Mouse (Mus musculus) midbrain, embryonic 10.5 days (tissue): ENCODE data around the gene Rhobtb1. TPM values are rescaled to one million over a fixed set of nuclear protein-coding genes. Genes with fewer than 3 reads are reported as not detected.

Source experiments
- DNase-seq: peaks from one replicate; pipeline ENCODE4 v3.0.0-alpha.2; 2017; ENCODE audit warnings: low spot score
- H3K27ac ChIP-seq: fragments of 300-500 bp; sonication (generic); replicated peaks from 2 replicates; pipeline ENCODE4 v1.5.1; 2016; ENCODE audit warnings: mild to moderate bottlenecking
- H3K27me3 ChIP-seq: fragments of 300-500 bp; sonication (generic); 2 replicates; pipeline ENCODE4 v1.6.1; 2016; ENCODE audit warnings: low read depth, mild to moderate bottlenecking; ENCODE audit not compliant: poor library complexity, severe bottlenecking
- H3K36me3 ChIP-seq: fragments of 300-500 bp; sonication (generic); 2 replicates; pipeline ENCODE4 v1.6.1; 2016; ENCODE audit warnings: mild to moderate bottlenecking, moderate library complexity
- H3K4me1 ChIP-seq: fragments of 300-500 bp; sonication (generic); 2 replicates; pipeline ENCODE4 v1.6.1; 2016
- H3K4me3 ChIP-seq: fragments of 300-500 bp; sonication (generic); 2 replicates; pipeline ENCODE4 v1.5.1; 2016; ENCODE audit warnings: mild to moderate bottlenecking, moderate library complexity
- H3K9me3 ChIP-seq: fragments of 300-500 bp; sonication (generic); replicated peaks from 2 replicates; pipeline ENCODE4 v1.6.1; 2016; ENCODE audit warnings: mild to moderate bottlenecking
- WGBS: fragments of 180-500 bp; shearing (Covaris S2); methylation state at CpG from one replicate; pipeline ENCODE4 v1.1.7; 2016; 5-methylcytosine and 5-hydroxymethylcytosine counted together
- polyA plus RNA-seq: library from polyadenylated mRNA; unstranded; fragments of >200 nt; fragmentation: Nextera tagmentation; extraction: Ambion mirVana; gene quantifications from 2 replicates; pipeline ENCODE4 v1.2.1, GENCODE M21; 2016

Rhobtb1 gene
- polyA plus RNA-seq, 1 experiment from 2014 or later = 12.6 TPM

- DNase-seq = no peak
- no peaks in the 10 kb centered on the region for H3K27me3 ChIP-seq
- peaks cover 3% of the 10 kb centered on the region; the same call in 1 of the 2 replicates for H3K36me3 ChIP-seq
- H3K27ac ChIP-seq = no peak overlapping the region
- 94% methylated on average over 12 of the region's 12 CpGs for WGBS
- no peaks in the 10 kb centered on the region for H3K9me3 ChIP-seq
- H3K4me3 ChIP-seq = no peak overlapping the region
- H3K4me1 ChIP-seq = no peaks in the 10 kb centered on the region; the same call in 1 of the 2 replicates
Observed at GRCm38 (mm10) chr10:69328029-69328655, 176.9 kb downstream of the Rhobtb1 start.

- 85% methylated on average over 4 of the region's 4 CpGs for WGBS
- DNase-seq = no peak
- Histone ChIP-seq H3K27ac (no peak overlapping the region), H3K9me3 (no peaks in the 10 kb centered on the region), H3K4me3 (no peak overlapping the region), H3K27me3 (no peaks in the 10 kb centered on the region), H3K4me1 (no peaks in the 10 kb centered on the region; the same call in 1 of the 2 replicates), H3K36me3 (peaks cover 8% of the 10 kb centered on the region; the same call in 1 of the 2 replicates)
Observed at GRCm38 (mm10) chr10:69328656-69329046, 177.4 kb downstream of the Rhobtb1 start.

- Histone ChIP-seq H3K9me3 (no peaks in the 10 kb centered on the region), H3K4me3 (no peak overlapping the region), H3K4me1 (no peaks in the 10 kb centered on the region; the same call in 1 of the 2 replicates), H3K36me3 (peaks cover 34% of the 10 kb centered on the region), H3K27ac (no peak overlapping the region), H3K27me3 (no peaks in the 10 kb centered on the region)
- 89% methylated on average over 6 of the region's 6 CpGs for WGBS
- no peak for DNase-seq
Observed at GRCm38 (mm10) chr10:69331231-69331630, 180.0 kb downstream of the Rhobtb1 start.

- peaks cover 54% of the 10 kb centered on the region for H3K36me3 ChIP-seq
- no peaks in the 10 kb centered on the region; the same call in 1 of the 2 replicates for H3K4me1 ChIP-seq
- H3K4me3 ChIP-seq = no peak overlapping the region
- no peak overlapping the region for H3K27ac ChIP-seq
- WGBS = 91% methylated on average over 11 of the region's 11 CpGs
- no peaks in the 10 kb centered on the region for H3K27me3 ChIP-seq
- no peaks in the 10 kb centered on the region for H3K9me3 ChIP-seq
- DNase-seq = no peak
Observed at GRCm38 (mm10) chr10:69333212-69333611, 182.0 kb downstream of the Rhobtb1 start.

GRCm38 (mm10) chr10:69334271-69335194 is 183.3 kb downstream of the Rhobtb1 start:
- Histone ChIP-seq H3K9me3 (no peaks in the 10 kb centered on the region), H3K27ac (no peak overlapping the region), H3K4me3 (no peak overlapping the region), H3K36me3 (peaks cover 67% of the 10 kb centered on the region), H3K4me1 (no peaks in the 10 kb centered on the region), H3K27me3 (no peaks in the 10 kb centered on the region)
- 85% methylated on average over 16 of the region's 16 CpGs for WGBS
- no peak for DNase-seq

- Histone ChIP-seq H3K9me3 (no peaks in the 10 kb centered on the region), H3K36me3 (peaks cover 73% of the 10 kb centered on the region), H3K4me3 (no peak overlapping the region), H3K27me3 (no peaks in the 10 kb centered on the region), H3K4me1 (no peaks in the 10 kb centered on the region), H3K27ac (no peak overlapping the region)
- DNase-seq = no peak
- 76% methylated on average over 7 of the region's 7 CpGs for WGBS
Observed at GRCm38 (mm10) chr10:69335195-69335536, 183.9 kb downstream of the Rhobtb1 start.

GRCm38 (mm10) chr10:69335611-69336010 is 184.4 kb downstream of the Rhobtb1 start:
- 80% methylated on average over 4 of the region's 4 CpGs for WGBS
- Histone ChIP-seq H3K27ac (no peak overlapping the region), H3K36me3 (peaks cover 78% of the 10 kb centered on the region)

GRCm38 (mm10) chr10:69336219-69336618 is 185.0 kb downstream of the Rhobtb1 start:
- H3K36me3 ChIP-seq = peaks cover 84% of the 10 kb centered on the region
- H3K27me3 ChIP-seq = no peaks in the 10 kb centered on the region
- no peak overlapping the region for H3K4me3 ChIP-seq
- 92% methylated on average over 11 of the region's 11 CpGs for WGBS
- no peaks in the 10 kb centered on the region for H3K9me3 ChIP-seq
- no peak for DNase-seq
- no peak overlapping the region for H3K27ac ChIP-seq
- no peaks in the 10 kb centered on the region for H3K4me1 ChIP-seq

More at GRCm38 (mm10) chr10:69335611-69336010, 184.4 kb downstream of the Rhobtb1 start:
- no peaks in the 10 kb centered on the region for H3K9me3 ChIP-seq
- DNase-seq = no peak
- H3K4me1 ChIP-seq = no peaks in the 10 kb centered on the region
- no peaks in the 10 kb centered on the region for H3K27me3 ChIP-seq
- H3K4me3 ChIP-seq = no peak overlapping the region

- peaks cover 100% of the 10 kb centered on the region for H3K36me3 ChIP-seq
Observed at GRCm38 (mm10) chr10:69340001-69340400, 188.8 kb downstream of the Rhobtb1 start.

More at GRCm38 (mm10) chr10:69340001-69340400, 188.8 kb downstream of the Rhobtb1 start:
- Histone ChIP-seq H3K27ac (no peak overlapping the region), H3K27me3 (no peaks in the 10 kb centered on the region), H3K9me3 (no peaks in the 10 kb centered on the region), H3K4me3 (no peak overlapping the region), H3K4me1 (no peaks in the 10 kb centered on the region)
- DNase-seq = no peak
- WGBS = 94% methylated on average over 6 of the region's 6 CpGs

Other genes starting within 250 kb of the Rhobtb1 start
- gene A930033H14Rik, start 61.7 kb downstream of the Rhobtb1 start, polyA plus RNA-seq = 1.0 and 1.1 TPM in 2 replicates
- 440 and 527 TPM in 2 replicates for gene Cdk1, start 201.5 kb downstream of the Rhobtb1 start, polyA plus RNA-seq
- 34.9 and 45.6 TPM in 2 replicates for gene Ank3, start 247.3 kb downstream of the Rhobtb1 start, polyA plus RNA-seq